Comparison of ENCODE assay signal across 27 mouse cellular contexts in genomic region chr7:6262120-6262519, GRCm38 (mm10). TPM values are rescaled to one million over a fixed set of nuclear protein-coding genes. Genes with fewer than 3 reads are reported as not detected.
DNase-seq lines count a peak whose midpoint lies in the region; ATAC-seq and TF ChIP-seq lines count a peak whose summit lies in the region.
"Had no signal": no experiment of that assay in that cellular context is flagged by ENCODE, and none has a peak within 500 bp of the region (broad histone marks: within the 10 kb centered on the region; RNA-seq: fewer than 3 reads in every experiment).

No protein-coding gene starts in this region.

- peaks cover 34% of the 10 kb centered on the region for H3K36me3 ChIP-seq in E14TG2a.4 (ENCODE audit: insufficient read depth, low read length)
- H3K36me3 ChIP-seq: heart, embryonic 12.5 days; limb, embryonic 10.5 days; liver, embryonic 15.5 days; neural tube, embryonic 15.5 days had no signal

- peak; percentile 57 for TF ChIP-seq CTCF in E14TG2a.4 (conservative IDR thresholded peaks at IDR 0.05; ENCODE audit: low read length)

- H3K4me1 ChIP-seq in E14TG2a.4 (replicated peaks; ENCODE audit: low read depth, low read length), result peaks cover 63% of the 10 kb centered on the region
- H3K4me1 ChIP-seq: forebrain, embryonic 13.5 days; heart, embryonic 12.5 days; limb, embryonic 10.5 days; liver, embryonic 15.5 days; megakaryocyte, embryonic 14.5 days; neural tube, embryonic 15.5 days had no signal

- peaks cover 24% of the 10 kb centered on the region for H3K9me3 ChIP-seq in E14TG2a.4 (ENCODE audit: low read length)
- H3K9me3 ChIP-seq: forebrain, embryonic 13.5 days; liver, embryonic 15.5 days; neural tube, embryonic 15.5 days had no signal

- no peaks in the 10 kb centered on the region for H3K27me3 ChIP-seq in E14TG2a.4 (ENCODE audit: insufficient read depth, low read length)
- H3K27me3 ChIP-seq: forebrain, embryonic 13.5 days; heart, embryonic 12.5 days; liver, embryonic 15.5 days; neural tube, embryonic 15.5 days had no signal

- H3K4me3 ChIP-seq in E14TG2a.4 (replicated peaks; ENCODE audit: low read length), result no peak overlapping the region
- H3K4me3 ChIP-seq: erythroblast, embryonic 14.5 days; forebrain, embryonic 13.5 days; heart, embryonic 12.5 days; limb, embryonic 10.5 days; liver, embryonic 15.5 days; megakaryocyte, embryonic 14.5 days; neural tube, embryonic 15.5 days had no signal

- ATAC-seq in granulocyte monocyte progenitor cell, adult 5-6 weeks (replicated peaks; ENCODE audit: poor library complexity, severe bottlenecking), result no peak
- ATAC-seq: activated CD4-positive, CD25-positive, alpha-beta regulatory T cell, adult 4 months; forebrain, embryonic 13.5 days had no signal

- DNase-seq in kidney, adult 9 months, result peak; percentile 33
- no peak for DNase-seq in kidney, postnatal 4 days
- DNase-seq in 3T3-L1 (ENCODE audit: low read depth, low spot score), result peak; percentile 6
- peak; percentile 81 for DNase-seq in R1 (ENCODE audit: low read depth, low spot score)
- no peak for DNase-seq in frontal cortex, postnatal 36 days (ENCODE audit: low spot score in 2 of 2)
- DNase-seq: adrenal gland, postnatal 10 days; cerebellum, adult 9-10 months; kidney, adult 18-20 months; kidney, postnatal 14 days; lung, postnatal 10 days; midbrain, embryonic 14.5 days; thymus, adult 18-20 months; thymus, postnatal 4 days had no signal

RNA-seq across cellular contexts. Expression of gene Epp13, which starts 9.6 kb away (rescaled TPM):
- total RNA-seq in granulocyte monocyte progenitor cell, adult 5-6 weeks (2014; fragmentation: Nextera tagmentation), result not detected in 2 replicates
- not detected in 2 replicates for total RNA-seq in granulocyte monocyte progenitor cell, adult 5-6 weeks (2017)
- total RNA-seq: adrenal gland, postnatal 10 days; gastrocnemius, postnatal 4 days; heart, postnatal 25 days; layer of hippocampus, postnatal 10 days; left cerebral cortex, adult 8-10 months had no signal

RNA-seq across cellular contexts. Expression of gene Zfp667, which starts 24.3 kb away (rescaled TPM):
- total RNA-seq in granulocyte monocyte progenitor cell, adult 5-6 weeks (2014; fragmentation: Nextera tagmentation), result 3.7 and 3.8 TPM in 2 replicates
- total RNA-seq in granulocyte monocyte progenitor cell, adult 5-6 weeks (2017), result 1.4 and 2.8 TPM in 2 replicates

RNA-seq across cellular contexts. Expression of gene Zscan5b, which starts 40.0 kb away (rescaled TPM):
- total RNA-seq in granulocyte monocyte progenitor cell, adult 5-6 weeks (2014; fragmentation: Nextera tagmentation), result not detected in 2 replicates
- not detected in 2 replicates for total RNA-seq in granulocyte monocyte progenitor cell, adult 5-6 weeks (2017)
- total RNA-seq: adrenal gland, postnatal 10 days; gastrocnemius, postnatal 4 days; heart, postnatal 25 days; layer of hippocampus, postnatal 10 days; left cerebral cortex, adult 8-10 months had no signal

Comparison
In these comparisons a context has a peak if more than half of its experiments do, and no peak if none do; other contexts are left out.
1. DNase-seq: peak in kidney, adult 9 months (single experiment), 3T3-L1 (single experiment) and R1 (single experiment); none in kidney, postnatal 4 days (0 of 2) and frontal cortex, postnatal 36 days (0 of 2).